Mouse (Mus musculus): ENCODE data around the gene Rcsd1. TPM values are rescaled to one million over a fixed set of nuclear protein-coding genes. Genes with fewer than 3 reads are reported as not detected.
A peak's percentile ranks its signal among the peaks of the same experiment; 100 is the strongest.

Gene Rcsd1
- total RNA-seq, 2 experiments from 2014 or later: 112 to 114 TPM

GRCm38 (mm10) chr1:165718543-165719105 is 9.1 kb upstream of the Rcsd1 start:
- DNase-seq: peak; percentile 61 to 70
- intact Hi-C loops (cut with DNase I): no loop called here

- peak; percentile 82 to 86 for DNase-seq
- intact Hi-C loops (cut with DNase I): no loop called here
Measured at GRCm38 (mm10) chr1:165717711-165718542, 8.4 kb upstream of the Rcsd1 start.

GRCm38 (mm10) chr1:165716426-165716825 is 6.9 kb upstream of the Rcsd1 start:
- intact Hi-C loops (cut with DNase I): no loop called here
- DNase-seq: no peak

- intact Hi-C loops (cut with DNase I): no loop called here
- peak in 1 of 2 experiments; percentile 48 for DNase-seq
Measured at GRCm38 (mm10) chr1:165713798-165714197, 4.2 kb upstream of the Rcsd1 start.

- intact Hi-C loops (cut with DNase I): no loop called here
- no peak for DNase-seq
Measured at GRCm38 (mm10) chr1:165711914-165712313, 2.4 kb upstream of the Rcsd1 start.

GRCm38 (mm10) chr1:165708686-165709380 is 724 bp downstream of the Rcsd1 start:
- intact Hi-C loops (cut with DNase I): no loop called here

GRCm38 (mm10) chr1:165707640-165708322 is 1.8 kb downstream of the Rcsd1 start:
- peak; percentile 87 to 92 for DNase-seq
- intact Hi-C loops (cut with DNase I): loop anchor here (1.0 to 2.0 kb wide), 3 partner anchors 23 to 45 kb away; no protein-coding TSS in a partner anchor

More at GRCm38 (mm10) chr1:165708686-165709380, 724 bp downstream of the Rcsd1 start:
- peak; percentile 53 to 54 for DNase-seq

- DNase-seq: peak; percentile 49 to 54
- intact Hi-C loops (cut with DNase I): loop anchor here (1.0 to 2.0 kb wide), 3 partner anchors 22 to 44 kb away; no protein-coding TSS in a partner anchor
Measured at GRCm38 (mm10) chr1:165707241-165707639, 2.3 kb downstream of the Rcsd1 start.

GRCm38 (mm10) chr1:165706492-165706891 is 3.1 kb downstream of the Rcsd1 start:
- peak; percentile 27 to 33 for DNase-seq
- intact Hi-C loops (cut with DNase I): loop anchor here (2.0 kb wide), 2 partner anchors 22 to 44 kb away; no protein-coding TSS in a partner anchor

GRCm38 (mm10) chr1:165705868-165706348 is 3.6 kb downstream of the Rcsd1 start:
- intact Hi-C loops (cut with DNase I): loop anchor here (2.0 kb wide), 2 partner anchors 21 to 43 kb away; no protein-coding TSS in a partner anchor
- DNase-seq: peak; percentile 39 to 56

- DNase-seq: peak in 1 of 2 experiments; percentile 26
- intact Hi-C loops (cut with DNase I): no loop called here
Measured at GRCm38 (mm10) chr1:165705368-165705767, 4.2 kb downstream of the Rcsd1 start.

- intact Hi-C loops (cut with DNase I): no loop called here
- DNase-seq: no peak
Measured at GRCm38 (mm10) chr1:165704841-165705240, 4.7 kb downstream of the Rcsd1 start.

- peak; percentile 74 to 76 for DNase-seq
- intact Hi-C loops (cut with DNase I): no loop called here
Measured at GRCm38 (mm10) chr1:165702221-165703031, 7.1 kb downstream of the Rcsd1 start.

GRCm38 (mm10) chr1:165701562-165701961 is 8.0 kb downstream of the Rcsd1 start:
- intact Hi-C loops (cut with DNase I): no loop called here
- DNase-seq: peak in 1 of 2 experiments; percentile 14

GRCm38 (mm10) chr1:165700933-165701518 is 8.5 kb downstream of the Rcsd1 start:
- DNase-seq: peak; percentile 65 to 69
- intact Hi-C loops (cut with DNase I): no loop called here

GRCm38 (mm10) chr1:165700376-165700815 is 9.2 kb downstream of the Rcsd1 start:
- DNase-seq: peak; percentile 49 to 54
- intact Hi-C loops (cut with DNase I): no loop called here

GRCm38 (mm10) chr1:165697701-165698100 is 11.9 kb downstream of the Rcsd1 start:
- peak; percentile 26 to 35 for DNase-seq
- intact Hi-C loops (cut with DNase I): no loop called here

GRCm38 (mm10) chr1:165696870-165697269 is 12.7 kb downstream of the Rcsd1 start:
- intact Hi-C loops (cut with DNase I): no loop called here
- peak; percentile 63 to 78 for DNase-seq

GRCm38 (mm10) chr1:165696040-165696439 is 13.5 kb downstream of the Rcsd1 start:
- DNase-seq: no peak
- intact Hi-C loops (cut with DNase I): no loop called here
